Mouse (Mus musculus) intestine, embryonic 14.5 days (tissue): Measurements from ENCODE around the gene Ttc1. TPM values are rescaled to one million over a fixed set of nuclear protein-coding genes. Genes with fewer than 3 reads are reported as not detected.

ENCODE experiments used
- ATAC-seq: fragments of 200-750 bp; cut with Nextera tagmentation; replicated peaks from 2 replicates; pipeline ENCODE4 v1.8.0; 2017; ENCODE audit warnings: low read depth, moderate number of reproducible peaks, moderate TSS enrichment, moderate library complexity; ENCODE audit not compliant: low FRiP score, low TSS enrichment
- DNase-seq: peaks from one replicate; pipeline ENCODE4 v3.0.0-alpha.2; 2018; ENCODE audit warnings: low spot score
- H3K27ac ChIP-seq: fragments of 300-500 bp; sonication (generic); 2 replicates; pipeline ENCODE4 v1.5.1; 2014; ENCODE audit warnings: low read depth, mild to moderate bottlenecking, control low read depth
- H3K27me3 ChIP-seq: fragments of 300-500 bp; sonication (generic); replicated peaks from 2 replicates; pipeline ENCODE4 v1.6.1; 2014; ENCODE audit warnings: low read length, control low read depth; ENCODE audit not compliant: control insufficient read depth, insufficient read depth
- H3K36me3 ChIP-seq: fragments of 300-500 bp; sonication (generic); 2 replicates; pipeline ENCODE4 v1.6.1; 2014; ENCODE audit warnings: low read length, control low read depth; ENCODE audit not compliant: control insufficient read depth, insufficient read depth
- H3K4me1 ChIP-seq: fragments of 300-500 bp; sonication (generic); replicated peaks from 2 replicates; pipeline ENCODE4 v1.6.1; 2014; ENCODE audit warnings: low read length, control low read depth, mixed read lengths; ENCODE audit not compliant: control insufficient read depth, insufficient read depth
- H3K4me2 ChIP-seq: fragments of 300-500 bp; sonication (generic); 2 replicates; pipeline ENCODE4 v1.6.1; 2014; ENCODE audit warnings: low read length
- H3K4me3 ChIP-seq: fragments of 300-500 bp; sonication (generic); 2 replicates; pipeline ENCODE4 v1.5.1; 2014; ENCODE audit warnings: low read depth, low read length, control low read depth, mixed read lengths
- H3K9ac ChIP-seq: fragments of 300-500 bp; sonication (generic); 2 replicates; pipeline ENCODE4 v1.6.1; 2014; ENCODE audit warnings: mild to moderate bottlenecking, low read length
- H3K9me3 ChIP-seq: fragments of 300-500 bp; sonication (generic); 2 replicates; pipeline ENCODE4 v1.6.1; 2016; ENCODE audit warnings: low read length, control low read depth; ENCODE audit not compliant: control insufficient read depth
- WGBS: fragments of 180-500 bp; shearing (Covaris S2); extraction: QIAGEN DNeasy Blood & Tissue Kit; methylation state at CpG from one replicate; pipeline ENCODE4 v1.1.7; 2014; 5-methylcytosine and 5-hydroxymethylcytosine counted together
- polyA plus RNA-seq: library from polyadenylated mRNA; unstranded; fragments of >200 nt; fragmentation: Nextera tagmentation; extraction: Ambion mirVana; gene quantifications from 2 replicates; pipeline ENCODE4 v1.2.1, GENCODE M21; 2014

Ttc1 gene
- polyA plus RNA-seq, 1 experiment from 2014 or later, result 58.2 TPM

GRCm38 (mm10) chr11:43728737-43729301 lies 19.0 kb downstream of the Ttc1 start:
- Histone ChIP-seq H3K4me3 (no peak overlapping the region), H3K4me2 (no peak overlapping the region), H3K9me3 (no peaks in the 10 kb centered on the region), H3K27me3 (no peaks in the 10 kb centered on the region), H3K9ac (no peak overlapping the region), H3K36me3 (peaks cover 36% of the 10 kb centered on the region), H3K4me1 (no peaks in the 10 kb centered on the region), H3K27ac (no peak overlapping the region)
- DNase-seq, result no peak
- ATAC-seq, result no peak; the same call in 1 of the 2 replicates
- WGBS, result 84% methylated on average over 7 of the region's 7 CpGs

GRCm38 (mm10) chr11:43727796-43728195 lies 20.0 kb downstream of the Ttc1 start:
- Histone ChIP-seq H3K27ac (no peak overlapping the region), H3K4me1 (no peaks in the 10 kb centered on the region; the same call in 1 of the 2 replicates), H3K27me3 (no peaks in the 10 kb centered on the region), H3K9me3 (no peaks in the 10 kb centered on the region), H3K4me3 (no peak overlapping the region), H3K4me2 (no peak overlapping the region), H3K36me3 (peaks cover 34% of the 10 kb centered on the region), H3K9ac (no peak overlapping the region)
- DNase-seq (no peak), ATAC-seq (no peak)
- WGBS, result 77% methylated on average over 7 of the region's 7 CpGs

GRCm38 (mm10) chr11:43723411-43723810 lies 24.4 kb downstream of the Ttc1 start:
- Histone ChIP-seq H3K27me3 (no peaks in the 10 kb centered on the region), H3K36me3 (peaks cover 43% of the 10 kb centered on the region), H3K9me3 (no peaks in the 10 kb centered on the region), H3K4me2 (no peak overlapping the region), H3K4me1 (no peaks in the 10 kb centered on the region; the same call in 1 of the 2 replicates), H3K9ac (no peak overlapping the region), H3K4me3 (no peak overlapping the region), H3K27ac (no peak overlapping the region)
- no peak for ATAC-seq
- peak; percentile 51 for DNase-seq
- 84% methylated on average over 3 of the region's 3 CpGs for WGBS

GRCm38 (mm10) chr11:43712178-43712577 lies 35.6 kb downstream of the Ttc1 start:
- DNase-seq (peak; percentile 20), ATAC-seq (no peak)
- no peaks in the 10 kb centered on the region for H3K27me3 ChIP-seq
- H3K9ac ChIP-seq, result no peak overlapping the region
- no peak overlapping the region for H3K27ac ChIP-seq
- peaks cover 27% of the 10 kb centered on the region for H3K36me3 ChIP-seq
- WGBS, result 93% methylated on average over 4 of the region's 4 CpGs
- H3K4me1 ChIP-seq, result no peaks in the 10 kb centered on the region
- H3K4me2 ChIP-seq, result no peak overlapping the region
- H3K9me3 ChIP-seq, result no peaks in the 10 kb centered on the region
- H3K4me3 ChIP-seq, result no peak overlapping the region

GRCm38 (mm10) chr11:43708409-43708808 lies 39.4 kb downstream of the Ttc1 start:
- H3K27ac ChIP-seq, result no peak overlapping the region
- peaks cover 31% of the 10 kb centered on the region for H3K36me3 ChIP-seq
- H3K9me3 ChIP-seq, result no peaks in the 10 kb centered on the region
- no peak overlapping the region for H3K4me2 ChIP-seq
- no peak for ATAC-seq
- no peak overlapping the region for H3K4me3 ChIP-seq
- H3K9ac ChIP-seq, result no peak overlapping the region
- no peaks in the 10 kb centered on the region for H3K27me3 ChIP-seq
- no peak for DNase-seq
- no peaks in the 10 kb centered on the region for H3K4me1 ChIP-seq
- 85% methylated on average over 2 of the region's 2 CpGs for WGBS

- no peak for ATAC-seq
Observed at GRCm38 (mm10) chr11:43705751-43706150, 42.1 kb downstream of the Ttc1 start.

GRCm38 (mm10) chr11:43703552-43703951 lies 44.3 kb downstream of the Ttc1 start:
- ATAC-seq (no peak), DNase-seq (peak; percentile 21)
- Histone ChIP-seq H3K4me3 (no peak overlapping the region), H3K4me2 (no peak overlapping the region), H3K9ac (no peak overlapping the region), H3K9me3 (no peaks in the 10 kb centered on the region), H3K27me3 (no peaks in the 10 kb centered on the region), H3K36me3 (peaks cover 46% of the 10 kb centered on the region), H3K4me1 (no peaks in the 10 kb centered on the region), H3K27ac (no peak overlapping the region)
- WGBS, result 71% methylated on average over 1 of the region's 1 CpGs

More at GRCm38 (mm10) chr11:43705751-43706150, 42.1 kb downstream of the Ttc1 start:
- no peaks in the 10 kb centered on the region for H3K4me1 ChIP-seq
- H3K4me2 ChIP-seq, result no peak overlapping the region
- H3K36me3 ChIP-seq, result peaks cover 30% of the 10 kb centered on the region
- H3K27me3 ChIP-seq, result no peaks in the 10 kb centered on the region
- no peak overlapping the region for H3K9ac ChIP-seq
- DNase-seq, result no peak
- 94% methylated on average over 10 of the region's 10 CpGs for WGBS
- H3K9me3 ChIP-seq, result no peaks in the 10 kb centered on the region
- H3K27ac ChIP-seq, result no peak overlapping the region
- no peak overlapping the region for H3K4me3 ChIP-seq

- Histone ChIP-seq H3K4me1 (no peaks in the 10 kb centered on the region), H3K36me3 (peaks cover 45% of the 10 kb centered on the region), H3K27ac (no peak overlapping the region), H3K27me3 (no peaks in the 10 kb centered on the region), H3K4me3 (no peak overlapping the region), H3K4me2 (no peak overlapping the region), H3K9me3 (no peaks in the 10 kb centered on the region), H3K9ac (no peak overlapping the region)
- DNase-seq, result peak; percentile 42
- no peak for ATAC-seq
- WGBS, result 86% methylated on average over 3 of the region's 3 CpGs
Observed at GRCm38 (mm10) chr11:43700291-43700690, 47.5 kb downstream of the Ttc1 start.

- no peak for ATAC-seq
- Histone ChIP-seq H3K4me2 (no peak overlapping the region), H3K27me3 (no peaks in the 10 kb centered on the region), H3K27ac (no peak overlapping the region), H3K36me3 (peaks cover 42% of the 10 kb centered on the region), H3K9me3 (no peaks in the 10 kb centered on the region), H3K4me3 (no peak overlapping the region), H3K4me1 (no peaks in the 10 kb centered on the region), H3K9ac (no peak overlapping the region)
- 69% methylated on average over 5 of the region's 5 CpGs for WGBS
- peak; percentile 12 for DNase-seq
Observed at GRCm38 (mm10) chr11:43698621-43699020, 49.2 kb downstream of the Ttc1 start.
